Mouse (Mus musculus): Measurements from ENCODE around the gene A530084C06Rik.

DNA sequence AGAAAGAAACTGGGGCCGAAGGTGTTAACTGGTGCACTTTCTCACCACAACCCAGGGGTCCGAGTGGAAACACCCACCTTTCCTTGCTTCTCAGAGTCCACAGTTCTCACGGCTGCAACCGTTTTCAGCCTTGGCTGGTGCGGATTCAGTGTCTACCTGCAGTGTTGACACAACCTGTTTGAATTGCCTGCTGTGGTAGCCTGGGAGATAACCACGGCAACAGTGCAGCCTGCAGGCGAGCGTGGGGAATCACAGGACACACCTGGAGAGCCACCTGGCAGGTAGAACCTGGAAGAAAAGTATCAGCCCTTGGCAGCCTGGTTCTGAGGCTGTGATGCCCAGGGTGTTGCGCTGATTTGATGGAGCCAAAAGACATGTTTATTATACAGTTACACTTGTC is 20.7 kb upstream of the A530084C06Rik start:
- TF ChIP-seq CTCF (IDR thresholded peaks at IDR 0.05; ENCODE audit: low read depth): no peak
- TF ChIP-seq EP300 (IDR thresholded peaks at IDR 0.05; ENCODE audit: low read depth): no peak
